Mouse (Mus musculus): Measurements from ENCODE around the gene Brpf3.

DNA sequence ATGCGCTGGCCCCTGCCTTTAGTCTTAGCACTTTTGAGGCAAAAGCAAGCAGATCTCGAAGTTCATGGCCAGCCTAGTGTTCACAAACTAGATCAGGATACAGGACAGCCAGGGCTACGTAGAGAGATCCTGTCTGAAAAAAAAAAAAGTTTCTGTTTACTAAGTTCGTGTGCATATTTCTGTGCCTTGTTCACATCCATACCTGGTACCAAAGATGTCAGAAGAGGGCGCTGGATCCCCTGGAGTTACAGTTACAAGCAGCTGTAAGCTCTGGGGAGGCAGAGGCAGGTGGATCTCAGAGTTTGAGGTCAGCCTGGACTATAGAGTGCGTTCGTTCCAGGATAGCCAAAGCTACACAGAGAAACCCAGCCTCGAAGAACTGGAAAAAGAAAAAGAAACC lies 81.9 kb downstream of the Brpf3 start:
- no peak for TF ChIP-seq CTCF (IDR thresholded peaks at IDR 0.05; ENCODE audit: borderline replicate concordance, insufficient read depth, low read depth, low read length)
- no peak for TF ChIP-seq POLR2A (IDR thresholded peaks at IDR 0.05; ENCODE audit: borderline replicate concordance, insufficient read depth, low read length)
